Mouse (Mus musculus) stomach, postnatal 0 days (tissue): ENCODE results near the gene Wdr43.

ENCODE experiments used
- CTCF ChIP-seq: IDR thresholded peaks from 2 replicates; pipeline ENCODE4 v1.5.1; 2016; ENCODE audit warnings: antibody characterized with exemption, low read depth, mild to moderate bottlenecking, moderate library complexity
- EP300 ChIP-seq: optimal IDR thresholded peaks from 2 replicates; pipeline ENCODE3; 2016; ENCODE audit warnings: antibody characterized with exemption

DNA sequence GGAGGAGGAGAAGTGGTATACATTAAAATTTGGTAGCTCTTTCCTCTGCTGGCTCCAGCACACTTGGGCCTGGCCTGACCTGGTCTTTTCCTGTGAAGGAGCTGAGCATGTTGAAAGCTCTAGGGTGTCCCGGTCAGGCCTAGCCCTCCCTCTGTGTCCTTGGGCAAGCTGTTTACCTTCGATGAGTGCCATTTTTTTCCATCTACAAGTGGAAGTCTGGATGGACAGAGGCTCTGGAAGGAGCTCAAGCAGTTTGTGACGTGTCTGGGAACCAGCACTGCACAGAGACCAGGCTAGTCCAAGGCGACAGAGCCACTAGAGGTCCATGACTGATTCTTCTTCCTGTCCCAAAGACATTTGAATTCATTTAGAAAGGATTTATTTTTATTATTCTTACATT is 49.5 kb downstream of the Wdr43 start:
- TF ChIP-seq CTCF (no peak), EP300 (no peak)
